Mouse (Mus musculus): ENCODE measurements around the gene Kif27. TPM values are rescaled to one million over a fixed set of nuclear protein-coding genes. Genes with fewer than 3 reads are reported as not detected.

The Kif27 gene
- polyA plus RNA-seq, 1 experiment from 2014 or later, result 0.12 TPM

MicroRNA genes within 50 kb of the gene (microRNA counts, 519-probe panel; counts per million panel counts)
- microRNA mmu-miR-7a, result 3,254 counts per million, percentile 65 among the panel's probes with 10 or more counts

Small RNA genes lying within 50 kb of the gene (microRNA-seq; reads per million reads assigned to microRNA genes)
- not detected for gene Mir6369
- 287 reads per million, percentile 64 among the genes with 10 or more reads in this experiment for gene Mir7-1

Other genes with a start within 250 kb of the Kif27 start
- 1.1 and 1.4 TPM in 2 replicates for gene Klhl3, start 245.5 kb downstream of the Kif27 start, polyA plus RNA-seq (2015; fragmentation: Nextera tagmentation; extraction: Ambion mirVana)
- gene Hnrnpa0, start 230.6 kb downstream of the Kif27 start, polyA plus RNA-seq (2015; fragmentation: Nextera tagmentation; extraction: Ambion mirVana), result 5.2 and 6.2 TPM in 2 replicates
- gene Idnk, start 201.5 kb downstream of the Kif27 start, polyA plus RNA-seq (2015; fragmentation: Nextera tagmentation; extraction: Ambion mirVana), result 17.2 and 18.8 TPM in 2 replicates
- gene Ubqln1, start 143.5 kb downstream of the Kif27 start, polyA plus RNA-seq (2015; fragmentation: Nextera tagmentation; extraction: Ambion mirVana), result 42.4 and 45.2 TPM in 2 replicates
- gene Gkap1, start 83.4 kb downstream of the Kif27 start, polyA plus RNA-seq (2015; fragmentation: Nextera tagmentation; extraction: Ambion mirVana), result 4.7 and 5.9 TPM in 2 replicates
- gene 2210016F16Rik, start 26.1 kb upstream of the Kif27 start, polyA plus RNA-seq (2015; fragmentation: Nextera tagmentation; extraction: Ambion mirVana), result 17.5 and 18.5 TPM in 2 replicates
- gene Rmi1, start 43.1 kb upstream of the Kif27 start, polyA plus RNA-seq (2015; fragmentation: Nextera tagmentation; extraction: Ambion mirVana), result 12.4 and 14.0 TPM in 2 replicates
- 498 and 561 TPM in 2 replicates for gene Hnrnpk, start 44.2 kb upstream of the Kif27 start, polyA plus RNA-seq (2015; fragmentation: Nextera tagmentation; extraction: Ambion mirVana)